Mouse (Mus musculus) lung, adult 2 months (tissue): ENCODE measurements around the gene Ddx5.

Source experiments
- CTCF ChIP-seq: fragments of 200-500 bp; IDR thresholded peaks from 2 replicates; pipeline ENCODE4 v1.5.1; 2011; ENCODE audit warnings: mild to moderate bottlenecking, low read length, control low read depth; ENCODE audit not compliant: insufficient read depth
- POLR2A ChIP-seq: fragments of 200-500 bp; IDR thresholded peaks from 2 replicates; pipeline ENCODE4 v1.6.1; 2011; ENCODE audit warnings: low read depth, mild to moderate bottlenecking, control low read depth, low read length, borderline replicate concordance; ENCODE audit errors: extremely low read depth

DNA sequence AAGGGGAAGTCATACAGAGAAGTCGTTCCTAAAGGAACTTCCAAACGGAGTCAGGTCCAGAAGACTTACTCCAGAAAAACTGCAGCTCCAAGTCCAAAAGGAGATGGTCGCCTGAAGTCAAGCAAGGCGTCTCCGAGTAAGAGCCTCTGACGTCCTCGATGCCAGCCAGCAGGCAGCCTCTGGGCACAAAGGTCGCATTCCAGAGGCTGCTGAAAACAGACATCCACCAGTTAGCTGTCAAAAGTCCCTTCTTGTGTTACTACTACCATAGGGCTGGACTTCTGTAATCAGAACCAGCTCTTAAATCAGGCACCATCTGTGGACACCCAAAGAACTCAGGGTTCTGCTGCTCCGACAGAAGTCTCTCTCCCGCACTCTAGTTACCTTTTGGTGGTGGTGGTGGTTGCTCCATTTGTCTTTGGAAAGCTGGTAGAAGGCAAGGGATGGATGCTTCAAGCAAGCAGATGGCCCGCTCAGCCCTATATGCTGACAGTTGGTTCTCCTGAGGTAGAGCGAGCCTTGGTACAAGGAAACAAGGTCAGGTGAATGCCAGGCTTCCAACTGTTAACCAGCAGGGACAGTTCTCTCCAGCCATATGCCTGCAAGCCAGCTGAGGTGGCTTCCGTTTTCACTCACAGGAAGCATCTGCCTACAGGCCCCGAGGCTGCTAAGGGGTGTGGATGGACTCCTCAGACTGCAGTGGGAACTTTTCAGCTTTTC lies 25.8 kb upstream of the Ddx5 start:
- TF ChIP-seq CTCF (no peak), POLR2A (no peak)
